Mouse (Mus musculus): ENCODE measurements around the gene Prkg1. TPM values are rescaled to one million over a fixed set of nuclear protein-coding genes. Genes with fewer than 3 reads are reported as not detected.

Gene Prkg1
- total and polyA plus RNA-seq, 3 experiments, result 1.0 to 29.0 (median 22.9) TPM

DNA sequence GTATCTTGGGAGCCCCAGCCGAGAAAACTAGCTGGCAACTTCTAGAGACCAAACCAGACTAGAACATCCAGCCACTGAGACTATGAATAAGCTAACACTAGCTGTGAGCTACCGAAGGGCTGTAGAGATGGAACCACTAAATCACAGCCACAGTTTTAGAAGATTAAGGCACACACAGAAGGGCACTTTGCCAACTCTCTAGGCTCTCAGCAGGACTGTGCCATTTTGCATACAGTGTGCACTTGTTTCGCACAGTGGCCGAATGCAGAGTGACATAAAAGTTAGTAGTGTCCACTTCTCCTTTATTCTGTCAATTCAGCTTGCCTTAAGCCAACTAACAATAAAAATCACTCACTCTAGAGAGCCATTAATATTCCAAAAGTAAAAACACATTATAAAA, 774.4 kb downstream of the Prkg1 start:
- no peak for TF ChIP-seq POLR2AphosphoS5 (IDR thresholded peaks at IDR 0.05; ENCODE audit: insufficient replicate concordance, low read depth, low read length)
- TF ChIP-seq TAL1 (conservative IDR thresholded peaks at IDR 0.05; ENCODE audit: low read depth, low read length), result no peak
- TF ChIP-seq GATA1 (IDR thresholded peaks at IDR 0.05; ENCODE audit: borderline replicate concordance, low read length), result no peak
- TF ChIP-seq CTCF (IDR thresholded peaks at IDR 0.05; ENCODE audit: low read depth, low read length), result no peak
- ATAC-seq (ENCODE audit: extremely low read depth, insufficient number of reproducible peaks, low FRiP score, poor library complexity, severe bottlenecking) (no peak), DNase-seq (ENCODE audit: low spot score) (no peak)
- H3K36me3 ChIP-seq (replicated peaks), result no peaks in the 10 kb centered on the region
- no peaks in the 10 kb centered on the region for H3K9me3 ChIP-seq (replicated peaks)
- 0 out of 2 replicates have a peak, but pooled peaks cover 2% of the 10 kb centered on the region for H3K27me3 ChIP-seq (ENCODE audit: insufficient read depth, low read length)
- peaks cover 6% of the 10 kb centered on the region for H3K4me1 ChIP-seq (ENCODE audit: insufficient read depth, low read depth, low read length)
- no peak overlapping the region for H3K4me3 ChIP-seq (ENCODE audit: low read depth, low read length)

DNA sequence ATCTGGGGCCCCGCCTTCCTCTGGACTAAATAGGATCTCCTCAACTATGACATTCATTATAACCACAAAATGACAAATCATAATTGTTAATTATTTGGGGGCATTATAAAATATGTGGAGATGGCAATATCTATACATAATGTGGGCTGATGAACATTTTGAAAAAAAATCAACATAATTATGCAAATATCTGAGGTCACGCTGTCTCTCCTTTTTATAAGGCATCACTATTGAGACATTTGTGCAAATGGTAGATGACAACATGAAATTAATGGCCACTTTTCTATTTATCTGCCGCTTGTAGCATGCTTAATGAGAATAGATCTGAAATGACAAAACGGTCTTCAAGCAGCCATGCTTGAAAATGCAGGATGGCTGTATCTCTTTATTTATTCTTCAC, 782.4 kb downstream of the Prkg1 start:
- peaks cover 3% of the 10 kb centered on the region; the same call in 1 of the 2 replicates for H3K4me1 ChIP-seq (ENCODE audit: insufficient read depth, low read depth, low read length)
- no peak for TF ChIP-seq CTCF (IDR thresholded peaks at IDR 0.05; ENCODE audit: low read depth, low read length)
- no peak for TF ChIP-seq POLR2AphosphoS5 (IDR thresholded peaks at IDR 0.05; ENCODE audit: insufficient replicate concordance, low read depth, low read length)
- no peak for TF ChIP-seq TAL1 (conservative IDR thresholded peaks at IDR 0.05; ENCODE audit: low read depth, low read length)
- TF ChIP-seq GATA2 (IDR thresholded peaks at IDR 0.05; ENCODE audit: borderline replicate concordance, low read depth, low read length), result no peak
- TF ChIP-seq GATA1 (IDR thresholded peaks at IDR 0.05; ENCODE audit: borderline replicate concordance, low read length), result no peak
- no peak overlapping the region for H3K4me3 ChIP-seq (ENCODE audit: low read depth, low read length)
- no peaks in the 10 kb centered on the region for H3K9me3 ChIP-seq (replicated peaks)
- DNase-seq (ENCODE audit: low spot score) (no peak), ATAC-seq (ENCODE audit: extremely low read depth, insufficient number of reproducible peaks, low FRiP score, poor library complexity, severe bottlenecking) (no peak)
- H3K27me3 ChIP-seq (ENCODE audit: insufficient read depth, low read length), result no peaks in the 10 kb centered on the region
- H3K36me3 ChIP-seq (replicated peaks), result no peaks in the 10 kb centered on the region

DNA sequence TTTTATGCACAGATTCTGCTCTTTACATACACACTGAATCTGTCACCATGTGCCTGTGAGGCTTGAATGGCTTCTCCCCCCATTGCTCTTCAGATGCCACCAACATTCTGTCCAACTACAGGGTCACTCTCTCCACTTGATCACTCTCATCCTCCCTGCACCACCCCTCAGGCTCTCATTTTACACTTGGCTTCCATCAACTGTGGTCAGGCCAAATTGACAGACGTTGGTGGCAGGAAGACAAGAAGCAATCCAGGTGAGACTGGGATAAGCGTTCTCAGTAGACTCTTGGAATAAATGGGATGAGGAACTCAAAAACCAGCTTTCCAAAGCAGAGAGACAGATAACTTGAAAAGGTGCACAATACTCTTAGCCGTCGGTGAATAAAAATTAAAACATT, 786.7 kb downstream of the Prkg1 start:
- TF ChIP-seq GATA2 (IDR thresholded peaks at IDR 0.05; ENCODE audit: borderline replicate concordance, low read depth, low read length) (no peak), GATA1 (IDR thresholded peaks at IDR 0.05; ENCODE audit: borderline replicate concordance, low read length) (no peak), TAL1 (conservative IDR thresholded peaks at IDR 0.05; ENCODE audit: low read depth, low read length) (no peak), CTCF (IDR thresholded peaks at IDR 0.05; ENCODE audit: low read depth, low read length) (no peak), POLR2AphosphoS5 (IDR thresholded peaks at IDR 0.05; ENCODE audit: insufficient replicate concordance, low read depth, low read length) (no peak)
- Histone ChIP-seq H3K36me3 (replicated peaks) (no peaks in the 10 kb centered on the region), H3K4me3 (ENCODE audit: low read depth, low read length) (no peak overlapping the region), H3K4me1 (ENCODE audit: insufficient read depth, low read depth, low read length) (peaks cover 3% of the 10 kb centered on the region; the same call in 1 of the 2 replicates), H3K27me3 (ENCODE audit: insufficient read depth, low read length) (peaks cover 4% of the 10 kb centered on the region), H3K9me3 (replicated peaks) (no peaks in the 10 kb centered on the region)
- ATAC-seq (ENCODE audit: extremely low read depth, insufficient number of reproducible peaks, low FRiP score, poor library complexity, severe bottlenecking) (no peak), DNase-seq (ENCODE audit: low spot score) (no peak)

DNA sequence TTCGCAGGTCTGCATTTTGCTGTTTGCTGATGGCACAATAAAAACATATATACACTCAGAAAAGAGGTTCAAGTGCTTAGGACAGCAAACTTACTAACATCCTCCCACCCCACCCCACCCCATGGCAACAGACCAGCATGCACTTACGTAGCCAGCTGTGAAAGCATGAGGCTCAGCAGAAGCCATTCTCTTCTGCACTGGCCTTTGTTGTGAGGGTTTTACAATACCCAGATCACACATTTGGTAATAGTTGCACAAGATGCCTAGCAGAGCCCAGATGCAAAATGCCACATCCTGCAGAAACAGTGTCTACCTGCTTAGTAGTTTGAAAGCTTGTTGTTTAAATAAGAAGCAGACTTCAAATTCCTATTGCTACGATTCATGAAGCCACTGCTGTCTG, 814.2 kb downstream of the Prkg1 start:
- TF ChIP-seq CTCF (IDR thresholded peaks at IDR 0.05; ENCODE audit: low read depth, low read length) (no peak), TAL1 (conservative IDR thresholded peaks at IDR 0.05; ENCODE audit: low read depth, low read length) (no peak), POLR2AphosphoS5 (IDR thresholded peaks at IDR 0.05; ENCODE audit: insufficient replicate concordance, low read depth, low read length) (no peak), GATA2 (IDR thresholded peaks at IDR 0.05; ENCODE audit: borderline replicate concordance, low read depth, low read length) (no peak), GATA1 (IDR thresholded peaks at IDR 0.05; ENCODE audit: borderline replicate concordance, low read length) (no peak)
- ATAC-seq (ENCODE audit: extremely low read depth, insufficient number of reproducible peaks, low FRiP score, poor library complexity, severe bottlenecking) (no peak), DNase-seq (ENCODE audit: low spot score) (no peak)
- no peaks in the 10 kb centered on the region for H3K36me3 ChIP-seq (replicated peaks)
- H3K27me3 ChIP-seq (ENCODE audit: insufficient read depth, low read length), result no peaks in the 10 kb centered on the region
- no peak overlapping the region for H3K4me3 ChIP-seq (ENCODE audit: low read depth, low read length)
- H3K4me1 ChIP-seq (ENCODE audit: insufficient read depth, low read depth, low read length), result peaks cover 30% of the 10 kb centered on the region
- H3K9me3 ChIP-seq (replicated peaks), result no peaks in the 10 kb centered on the region

DNA sequence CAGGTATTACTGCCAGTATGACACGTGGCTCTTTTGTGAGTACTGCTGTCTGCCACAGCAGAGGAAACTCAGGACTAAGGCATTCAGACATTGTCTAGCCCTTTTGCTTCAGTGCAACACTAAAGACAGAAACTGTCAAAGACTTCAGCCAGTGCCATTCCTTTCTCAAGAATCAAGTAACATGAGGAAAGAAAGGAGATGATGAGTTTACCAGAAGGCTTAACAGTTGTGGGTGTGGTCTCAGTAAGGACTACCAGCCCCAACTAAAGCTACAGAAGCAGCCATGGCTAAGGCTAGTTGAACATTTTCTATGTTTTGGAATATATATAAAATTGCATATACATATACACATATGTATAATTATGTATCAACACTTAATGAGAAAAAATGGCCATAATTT, 816.6 kb downstream of the Prkg1 start:
- H3K4me1 ChIP-seq (ENCODE audit: insufficient read depth, low read depth, low read length), result peaks cover 29% of the 10 kb centered on the region
- H3K9me3 ChIP-seq (replicated peaks), result no peaks in the 10 kb centered on the region
- H3K27me3 ChIP-seq (ENCODE audit: insufficient read depth, low read length), result no peaks in the 10 kb centered on the region
- DNase-seq (ENCODE audit: low spot score) (no peak), ATAC-seq (ENCODE audit: extremely low read depth, insufficient number of reproducible peaks, low FRiP score, poor library complexity, severe bottlenecking) (no peak; the same call in 1 of the 2 replicates)
- TF ChIP-seq GATA2 (IDR thresholded peaks at IDR 0.05; ENCODE audit: borderline replicate concordance, low read depth, low read length) (no peak), TAL1 (conservative IDR thresholded peaks at IDR 0.05; ENCODE audit: low read depth, low read length) (no peak), CTCF (IDR thresholded peaks at IDR 0.05; ENCODE audit: low read depth, low read length) (no peak), GATA1 (IDR thresholded peaks at IDR 0.05; ENCODE audit: borderline replicate concordance, low read length) (no peak), POLR2AphosphoS5 (IDR thresholded peaks at IDR 0.05; ENCODE audit: insufficient replicate concordance, low read depth, low read length) (no peak)
- no peak overlapping the region for H3K4me3 ChIP-seq (ENCODE audit: low read depth, low read length)
- no peaks in the 10 kb centered on the region for H3K36me3 ChIP-seq (replicated peaks)

DNA sequence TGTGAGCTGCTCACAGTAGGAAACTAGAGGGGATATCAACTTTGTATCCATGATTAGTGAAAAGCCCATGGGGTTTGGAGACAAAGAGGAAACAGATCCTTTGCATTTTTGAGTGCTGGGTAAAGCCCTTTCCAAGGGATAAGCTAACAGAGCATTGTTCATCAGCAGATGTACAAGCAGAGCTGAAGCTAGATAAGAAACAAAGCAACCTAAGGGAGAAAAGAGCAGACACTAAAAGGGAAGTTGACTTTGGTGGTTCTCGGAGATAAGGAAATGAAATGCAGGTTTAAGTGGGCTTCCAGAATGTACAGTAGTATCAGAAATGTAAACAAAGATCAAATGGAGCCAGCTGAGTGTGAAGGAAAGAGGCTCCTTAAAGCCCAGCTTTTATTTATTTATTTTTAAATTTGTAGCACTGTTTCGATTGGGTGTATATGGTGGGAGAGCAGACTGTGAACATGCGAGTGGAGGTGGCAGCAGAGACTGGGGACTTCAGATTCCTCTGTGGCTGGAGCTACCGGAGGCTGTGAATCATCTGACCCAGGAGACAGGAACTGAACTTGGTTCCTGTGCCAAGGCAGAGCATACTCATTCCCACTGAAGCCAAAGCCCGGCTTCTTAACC, 822.4 kb downstream of the Prkg1 start:
- Histone ChIP-seq H3K36me3 (replicated peaks) (no peaks in the 10 kb centered on the region), H3K9me3 (replicated peaks) (no peaks in the 10 kb centered on the region), H3K27me3 (ENCODE audit: insufficient read depth, low read length) (no peaks in the 10 kb centered on the region), H3K4me3 (ENCODE audit: low read depth, low read length) (peak overlapping the region; percentile 51; the same call in 1 of the 2 replicates), H3K4me1 (ENCODE audit: insufficient read depth, low read depth, low read length) (peaks cover 48% of the 10 kb centered on the region)
- DNase-seq (ENCODE audit: low spot score), result peak; percentile 50
- TF ChIP-seq CTCF (IDR thresholded peaks at IDR 0.05; ENCODE audit: low read depth, low read length), result no peak
- no peak for TF ChIP-seq GATA2 (IDR thresholded peaks at IDR 0.05; ENCODE audit: borderline replicate concordance, low read depth, low read length)
- peak; percentile 75 for TF ChIP-seq TAL1 (conservative IDR thresholded peaks at IDR 0.05; ENCODE audit: low read depth, low read length)
- peak; percentile 90 for ATAC-seq (ENCODE audit: extremely low read depth, insufficient number of reproducible peaks, low FRiP score, poor library complexity, severe bottlenecking)
